In genomic region chr2:157506779-157507178, GRCm38 (mm10) we compare ENCODE assay signal across 8 mouse cellular contexts. TPM values are rescaled to one million over a fixed set of nuclear protein-coding genes. Genes with fewer than 3 reads are reported as not detected.
DNase-seq lines count a peak whose midpoint lies in the region; ATAC-seq lines count a peak whose summit lies in the region.

No protein-coding gene starts in this region.

- no peaks in the 10 kb centered on the region for H3K9me3 ChIP-seq in kidney, embryonic 16.5 days (ENCODE audit: low read length)
- H3K9me3 ChIP-seq in kidney, embryonic 14.5 days (ENCODE audit: control insufficient read depth, low read length) = no peaks in the 10 kb centered on the region
- no peaks in the 10 kb centered on the region for H3K9me3 ChIP-seq in forebrain, embryonic 12.5 days
- no peaks in the 10 kb centered on the region for H3K9me3 ChIP-seq in neural tube, embryonic 12.5 days

- H3K4me1 ChIP-seq in kidney, embryonic 16.5 days (ENCODE audit: insufficient read depth, low read length) = 0 out of 2 replicates have a peak, but pooled peaks cover 7% of the 10 kb centered on the region
- H3K4me1 ChIP-seq in kidney, embryonic 14.5 days (ENCODE audit: control insufficient read depth, insufficient read depth, low read length) = no peaks in the 10 kb centered on the region
- peaks cover 28% of the 10 kb centered on the region for H3K4me1 ChIP-seq in forebrain, embryonic 12.5 days
- peaks cover 34% of the 10 kb centered on the region for H3K4me1 ChIP-seq in neural tube, embryonic 12.5 days

- no peak overlapping the region for H3K4me3 ChIP-seq in kidney, embryonic 16.5 days (ENCODE audit: low read length)
- no peak overlapping the region for H3K4me3 ChIP-seq in kidney, embryonic 14.5 days (ENCODE audit: low read length)
- H3K4me3 ChIP-seq in forebrain, embryonic 12.5 days (replicated peaks) = no peak overlapping the region
- H3K4me3 ChIP-seq in neural tube, embryonic 12.5 days = no peak overlapping the region

- no peaks in the 10 kb centered on the region for H3K36me3 ChIP-seq in kidney, embryonic 16.5 days (ENCODE audit: insufficient read depth, low read length)
- no peaks in the 10 kb centered on the region for H3K36me3 ChIP-seq in kidney, embryonic 14.5 days (ENCODE audit: control insufficient read depth, insufficient read depth, low read length)
- H3K36me3 ChIP-seq in forebrain, embryonic 12.5 days (replicated peaks) = no peaks in the 10 kb centered on the region
- no peaks in the 10 kb centered on the region for H3K36me3 ChIP-seq in neural tube, embryonic 12.5 days

- DNase-seq in layer of hippocampus, postnatal 10 days (ENCODE audit: low spot score in 2 of 2) = peak; percentile 64 to 66
- DNase-seq in gastrocnemius, postnatal 36 days = no peak
- DNase-seq in gastrocnemius, postnatal 14 days = no peak

- H3K4me2 ChIP-seq in kidney, embryonic 16.5 days (replicated peaks; ENCODE audit: low read depth, low read length) = no peak overlapping the region
- no peak overlapping the region for H3K4me2 ChIP-seq in kidney, embryonic 14.5 days (replicated peaks; ENCODE audit: low read depth, low read length)
- no peak overlapping the region for H3K4me2 ChIP-seq in forebrain, embryonic 12.5 days
- peak overlapping the region; percentile 38 for H3K4me2 ChIP-seq in neural tube, embryonic 12.5 days (replicated peaks)

- no peaks in the 10 kb centered on the region for H3K27me3 ChIP-seq in kidney, embryonic 16.5 days (ENCODE audit: insufficient read depth, low read length)
- no peaks in the 10 kb centered on the region for H3K27me3 ChIP-seq in kidney, embryonic 14.5 days (ENCODE audit: control insufficient read depth, insufficient read depth, low read length)
- 0 out of 2 replicates have a peak, but pooled peaks cover 16% of the 10 kb centered on the region for H3K27me3 ChIP-seq in forebrain, embryonic 12.5 days
- H3K27me3 ChIP-seq in neural tube, embryonic 12.5 days (replicated peaks) = 0 out of 2 replicates have a peak, but pooled peaks cover 4% of the 10 kb centered on the region

- H3K27ac ChIP-seq in kidney, embryonic 16.5 days (ENCODE audit: low read length) = no peak overlapping the region
- no peak overlapping the region for H3K27ac ChIP-seq in kidney, embryonic 14.5 days (ENCODE audit: low read depth, low read length)
- H3K27ac ChIP-seq in forebrain, embryonic 12.5 days = peak overlapping the region; percentile 53; the same call in 1 of the 2 replicates
- H3K27ac ChIP-seq in neural tube, embryonic 12.5 days = no peak overlapping the region

- 37% methylated on average over 14 of the region's 14 CpGs for WGBS in kidney, embryonic 16.5 days
- 34% methylated on average over 14 of the region's 14 CpGs for WGBS in kidney, embryonic 14.5 days
- WGBS in forebrain, embryonic 12.5 days = 47% methylated on average over 14 of the region's 14 CpGs
- 21% methylated on average over 14 of the region's 14 CpGs for WGBS in neural tube, embryonic 12.5 days

- ATAC-seq in kidney, embryonic 16.5 days (ENCODE audit: low FRiP score, low TSS enrichment) = 0 out of 2 replicates have a peak, but pooled peaks have one; percentile 19
- no peak for ATAC-seq in kidney, embryonic 14.5 days (ENCODE audit: low FRiP score, low TSS enrichment)
- ATAC-seq in forebrain, embryonic 12.5 days (ENCODE audit: low FRiP score) = no peak
- peak; percentile 61 for ATAC-seq in neural tube, embryonic 12.5 days (ENCODE audit: low FRiP score, low read depth)
- no peak for ATAC-seq in megakaryocyte-erythroid progenitor cell, adult 5-6 weeks (replicated peaks; ENCODE audit: low FRiP score, low TSS enrichment, poor library complexity, severe bottlenecking)

- intact Hi-C loops in gastrocnemius, postnatal 36 days (cut with DNase I) = no loop called here
- intact Hi-C loops in gastrocnemius, postnatal 14 days (cut with DNase I; ENCODE audit: low total_unique reads) = no loop called here

- 0 out of 2 replicates have a peak overlapping the region, but pooled peaks have one; percentile 16 for H3K9ac ChIP-seq in kidney, embryonic 16.5 days (replicated peaks; ENCODE audit: low read length)
- H3K9ac ChIP-seq in kidney, embryonic 14.5 days (ENCODE audit: low read depth, low read length) = no peak overlapping the region
- 0 out of 2 replicates have a peak overlapping the region, but pooled peaks have one; percentile 21 for H3K9ac ChIP-seq in forebrain, embryonic 12.5 days
- no peak overlapping the region for H3K9ac ChIP-seq in neural tube, embryonic 12.5 days

RNA-seq across cellular contexts. Expression of gene Nnat, which starts 53.1 kb away (rescaled TPM):
- polyA plus RNA-seq in kidney, embryonic 16.5 days (2015; fragmentation: Nextera tagmentation; extraction: Ambion mirVana) = 227 and 246 TPM in 2 replicates
- 248 and 307 TPM in 2 replicates for polyA plus RNA-seq in kidney, embryonic 14.5 days (2014; fragmentation: Nextera tagmentation; extraction: Ambion mirVana)
- polyA plus RNA-seq in forebrain, embryonic 12.5 days (2016; fragmentation: Nextera tagmentation; extraction: Ambion mirVana) = 5,265 and 5,863 TPM in 2 replicates
- 1,000 to 10,000 TPM; 1,193 to 1,435 TPM for total RNA-seq in layer of hippocampus, postnatal 10 days (2021)
- 3,228 and 3,444 TPM in 2 replicates for polyA plus RNA-seq in neural tube, embryonic 12.5 days (2016; fragmentation: Nextera tagmentation; extraction: Ambion mirVana)
- total RNA-seq in gastrocnemius, postnatal 36 days (2021) = 1 to 10 TPM in 1 of 2 experiments, under 1 TPM in 1; 0.84 to 1.9 TPM
- total RNA-seq in megakaryocyte-erythroid progenitor cell, adult 5-6 weeks (2014; fragmentation: Nextera tagmentation) = not detected in 2 replicates
- total RNA-seq in megakaryocyte-erythroid progenitor cell, adult 5-6 weeks (2017) = not detected in 2 replicates
- 1 to 10 TPM; 1.4 to 5.4 TPM for total RNA-seq in gastrocnemius, postnatal 14 days (2021)

Comparison
In these comparisons a context has a peak if more than half of its experiments do, and no peak if none do; other contexts are left out.
1. ATAC-seq: peak in kidney, embryonic 16.5 days (single experiment) and neural tube, embryonic 12.5 days (single experiment); none in kidney, embryonic 14.5 days (single experiment), forebrain, embryonic 12.5 days (single experiment) and megakaryocyte-erythroid progenitor cell, adult 5-6 weeks (single experiment).
2. H3K9ac ChIP-seq: peak in kidney, embryonic 16.5 days (single experiment) and forebrain, embryonic 12.5 days (single experiment); none in kidney, embryonic 14.5 days (single experiment) and neural tube, embryonic 12.5 days (single experiment).
3. DNase-seq: peak in layer of hippocampus, postnatal 10 days (2 of 2); none in gastrocnemius, postnatal 36 days (0 of 2) and gastrocnemius, postnatal 14 days (single experiment).
4. RNA of gene Nnat, which starts 53.1 kb away (total RNA-seq): 1,193 to 1,435 TPM in layer of hippocampus, postnatal 10 days; 1.4 to 5.4 TPM in gastrocnemius, postnatal 14 days, 0.84 to 1.9 TPM in gastrocnemius, postnatal 36 days and not detected in megakaryocyte-erythroid progenitor cell, adult 5-6 weeks; every median in the first group is over 100 times any median in the second.